Mouse (Mus musculus): ENCODE data around the gene Gins1. TPM values are rescaled to one million over a fixed set of nuclear protein-coding genes. Genes with fewer than 3 reads are reported as not detected.
"Not testable (repeated sequence)": the region's sequence is repeated elsewhere in the genome, so short reads cannot be mapped to it uniquely, and the experiment has no call there.

Gins1 gene
- polyA plus RNA-seq, 1 experiment from 2014 or later = 81.0 TPM

GRCm38 (mm10) chr2:150947880-150948611, 42.8 kb downstream of the Gins1 start:
- WGBS = 93% methylated on average over 12 of the region's 12 CpGs
- not testable (repeated sequence) for H3K27ac ChIP-seq (replicated peaks); H3K27me3 ChIP-seq (ENCODE audit: low read depth, poor library complexity, severe bottlenecking); H3K9me3 ChIP-seq (replicated peaks); H3K4me3 ChIP-seq; H3K4me1 ChIP-seq; DNase-seq (ENCODE audit: low spot score)
- peaks cover 91% of the 10 kb centered on the region for H3K36me3 ChIP-seq

GRCm38 (mm10) chr2:150948786-150949185, 43.6 kb downstream of the Gins1 start:
- Histone ChIP-seq H3K4me1 (no peaks in the 10 kb centered on the region), H3K4me3 (no peak overlapping the region), H3K27ac (replicated peaks) (no peak overlapping the region), H3K36me3 (peaks cover 89% of the 10 kb centered on the region), H3K9me3 (replicated peaks) (no peaks in the 10 kb centered on the region), H3K27me3 (ENCODE audit: low read depth, poor library complexity, severe bottlenecking) (no peaks in the 10 kb centered on the region)
- 91% methylated on average over 5 of the region's 5 CpGs for WGBS
- DNase-seq (ENCODE audit: low spot score) = no peak

DNA sequence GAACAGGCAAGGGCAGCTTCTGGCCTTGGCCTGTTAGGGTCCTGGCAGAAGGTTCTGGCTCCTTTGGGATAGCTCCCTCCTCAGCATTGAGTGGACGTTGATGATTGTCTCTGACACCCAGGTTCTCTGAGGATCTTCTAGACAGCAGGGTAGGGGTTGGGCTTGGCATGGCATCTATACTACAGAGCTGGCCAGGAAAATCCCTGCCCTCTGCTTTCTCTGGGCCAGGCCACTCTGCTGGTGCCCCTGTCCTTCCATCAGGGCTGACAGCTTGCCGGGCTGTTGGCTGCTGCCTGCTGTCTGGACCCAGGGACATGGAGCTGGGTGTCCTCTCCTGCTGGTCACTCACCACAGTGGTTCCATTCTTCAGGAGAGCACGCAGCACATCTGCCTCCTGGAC, 44.5 kb downstream of the Gins1 start:
- H3K9me3 ChIP-seq (replicated peaks) = no peaks in the 10 kb centered on the region
- H3K4me3 ChIP-seq = no peak overlapping the region
- DNase-seq (ENCODE audit: low spot score) = no peak
- H3K27me3 ChIP-seq (ENCODE audit: low read depth, poor library complexity, severe bottlenecking) = no peaks in the 10 kb centered on the region
- H3K36me3 ChIP-seq = peaks cover 88% of the 10 kb centered on the region
- WGBS = 88% methylated on average over 3 of the region's 3 CpGs
- no peaks in the 10 kb centered on the region for H3K4me1 ChIP-seq
- H3K27ac ChIP-seq (replicated peaks) = no peak overlapping the region

DNA sequence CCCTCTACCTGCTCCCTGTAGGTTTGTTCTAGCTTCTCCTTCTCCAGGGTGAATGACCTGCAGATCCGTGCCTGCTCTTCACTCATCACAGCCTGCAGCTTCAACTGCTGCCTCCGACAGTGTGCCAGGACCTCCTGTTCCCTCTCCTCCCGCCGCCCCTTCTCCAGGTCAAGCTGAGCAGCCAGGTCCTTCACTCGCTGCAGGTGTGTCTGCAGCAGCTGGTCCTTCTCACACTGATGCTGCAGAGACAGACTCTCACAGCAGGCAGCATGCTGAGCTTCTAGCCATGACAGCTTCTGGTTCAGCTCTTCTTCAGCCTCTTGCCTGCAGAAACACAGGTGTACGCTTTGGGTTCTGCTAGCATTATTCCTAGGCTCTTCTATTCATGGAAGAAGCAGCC, 44.9 kb downstream of the Gins1 start:
- no peaks in the 10 kb centered on the region for H3K4me1 ChIP-seq
- H3K9me3 ChIP-seq (replicated peaks) = no peaks in the 10 kb centered on the region
- no peak overlapping the region for H3K27ac ChIP-seq (replicated peaks)
- no peak overlapping the region for H3K4me3 ChIP-seq
- no peaks in the 10 kb centered on the region for H3K27me3 ChIP-seq (ENCODE audit: low read depth, poor library complexity, severe bottlenecking)
- WGBS = 84% methylated on average over 6 of the region's 6 CpGs
- peaks cover 88% of the 10 kb centered on the region for H3K36me3 ChIP-seq
- DNase-seq (ENCODE audit: low spot score) = no peak

DNA sequence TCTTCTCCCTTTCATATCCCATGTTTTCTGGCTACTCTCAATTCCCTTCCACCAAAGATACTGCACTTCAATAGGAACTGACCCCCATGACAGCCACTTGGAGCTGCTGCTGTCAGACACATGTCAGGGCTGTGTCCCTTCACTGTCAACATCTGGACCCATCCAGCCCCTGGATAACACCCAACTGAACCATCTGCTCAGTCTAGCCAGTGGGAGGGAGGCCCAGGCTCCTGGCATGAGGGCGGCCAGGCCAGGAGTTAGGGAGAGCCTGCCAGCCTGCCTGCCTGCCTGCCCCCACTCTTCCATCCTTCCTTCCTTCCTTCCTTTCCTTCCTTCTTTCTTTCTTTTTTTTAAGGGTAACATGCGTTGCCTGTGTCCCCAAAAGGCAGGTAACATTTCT, 46.0 kb downstream of the Gins1 start:
- 93% methylated on average over 2 of the region's 2 CpGs for WGBS

GRCm38 (mm10) chr2:150955859-150956258, 50.7 kb downstream of the Gins1 start:
- no peaks in the 10 kb centered on the region for H3K4me1 ChIP-seq
- H3K36me3 ChIP-seq = peaks cover 96% of the 10 kb centered on the region
- H3K27ac ChIP-seq (replicated peaks) = no peak overlapping the region
- H3K4me3 ChIP-seq = no peak overlapping the region
- H3K27me3 ChIP-seq (ENCODE audit: low read depth, poor library complexity, severe bottlenecking) = no peaks in the 10 kb centered on the region
- WGBS = 72% methylated on average over 1 of the region's 1 CpGs
- H3K9me3 ChIP-seq (replicated peaks) = no peaks in the 10 kb centered on the region
- no peak for DNase-seq (ENCODE audit: low spot score)

More for the DNA sequence above, 46.0 kb downstream of the Gins1 start:
- no peak overlapping the region for H3K4me3 ChIP-seq
- DNase-seq (ENCODE audit: low spot score) = no peak
- H3K4me1 ChIP-seq = no peaks in the 10 kb centered on the region
- no peak overlapping the region for H3K27ac ChIP-seq (replicated peaks)
- H3K9me3 ChIP-seq (replicated peaks) = no peaks in the 10 kb centered on the region
- no peaks in the 10 kb centered on the region for H3K27me3 ChIP-seq (ENCODE audit: low read depth, poor library complexity, severe bottlenecking)
- peaks cover 88% of the 10 kb centered on the region for H3K36me3 ChIP-seq

- DNase-seq (ENCODE audit: low spot score) = no peak
- H3K36me3 ChIP-seq = peaks cover 90% of the 10 kb centered on the region
- WGBS = 94% methylated on average over 10 of the region's 10 CpGs
These were observed 54.3 kb downstream of the Gins1 start for GRCm38 (mm10) chr2:150959521-150959920.

DNA sequence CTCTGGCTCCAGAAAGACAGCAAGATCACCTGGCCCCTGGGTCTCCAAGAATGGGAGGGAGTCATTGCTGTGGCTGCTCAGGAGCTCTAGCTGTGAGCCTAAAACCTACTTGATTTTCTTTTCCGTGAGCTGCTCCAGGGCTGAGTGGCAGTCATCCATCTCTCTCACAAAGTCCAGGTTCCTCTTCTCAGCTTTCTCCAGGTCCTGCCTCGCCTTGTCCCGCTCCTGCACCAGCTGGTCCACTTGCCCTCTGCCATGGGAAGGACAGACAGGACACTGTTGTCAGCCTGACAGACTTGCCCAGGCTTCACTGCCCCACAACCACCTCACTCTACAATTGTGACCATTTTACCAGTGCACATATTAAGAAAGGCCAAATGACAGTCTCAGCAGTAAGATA, 58.0 kb downstream of the Gins1 start:
- Histone ChIP-seq H3K4me3 (no peak overlapping the region), H3K36me3 (peaks cover 89% of the 10 kb centered on the region), H3K27me3 (ENCODE audit: low read depth, poor library complexity, severe bottlenecking) (no peaks in the 10 kb centered on the region), H3K4me1 (no peaks in the 10 kb centered on the region), H3K27ac (replicated peaks) (no peak overlapping the region), H3K9me3 (replicated peaks) (no peaks in the 10 kb centered on the region)
- DNase-seq (ENCODE audit: low spot score) = no peak
- 93% methylated on average over 3 of the region's 3 CpGs for WGBS

More at GRCm38 (mm10) chr2:150959521-150959920, 54.3 kb downstream of the Gins1 start:
- H3K9me3 ChIP-seq (replicated peaks) = no peaks in the 10 kb centered on the region
- H3K27ac ChIP-seq (replicated peaks) = no peak overlapping the region
- no peak overlapping the region for H3K4me3 ChIP-seq
- no peaks in the 10 kb centered on the region for H3K4me1 ChIP-seq
- no peaks in the 10 kb centered on the region for H3K27me3 ChIP-seq (ENCODE audit: low read depth, poor library complexity, severe bottlenecking)

DNA sequence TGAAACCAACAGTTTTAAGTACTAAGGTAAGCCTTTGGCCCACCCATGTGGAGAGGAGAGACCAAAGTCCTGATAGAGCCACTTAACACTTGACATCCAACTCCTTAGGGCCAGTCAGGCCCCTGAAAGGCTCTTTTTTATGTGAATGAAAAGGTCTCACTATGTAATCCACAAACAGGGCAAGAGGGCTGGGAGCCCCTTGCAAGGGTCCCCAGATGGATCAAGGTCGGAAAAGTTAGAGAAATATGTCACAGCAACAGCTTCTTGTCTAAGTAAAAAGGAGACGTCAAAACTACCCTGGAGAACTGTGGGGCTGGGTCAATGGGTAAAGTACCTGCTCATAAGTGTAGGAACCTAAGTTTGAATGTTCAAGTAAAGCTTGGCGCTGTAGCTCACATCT, 59.4 kb downstream of the Gins1 start:
- Histone ChIP-seq H3K27ac (replicated peaks) (no peak overlapping the region), H3K4me1 (no peaks in the 10 kb centered on the region), H3K9me3 (replicated peaks) (no peaks in the 10 kb centered on the region), H3K27me3 (ENCODE audit: low read depth, poor library complexity, severe bottlenecking) (no peaks in the 10 kb centered on the region), H3K36me3 (peaks cover 89% of the 10 kb centered on the region), H3K4me3 (no peak overlapping the region)
- WGBS = 93% methylated on average over 3 of the region's 3 CpGs
- no peak for DNase-seq (ENCODE audit: low spot score)

- Histone ChIP-seq H3K36me3 (peaks cover 92% of the 10 kb centered on the region), H3K4me3 (no peak overlapping the region), H3K27me3 (ENCODE audit: low read depth, poor library complexity, severe bottlenecking) (no peaks in the 10 kb centered on the region), H3K4me1 (no peaks in the 10 kb centered on the region), H3K27ac (replicated peaks) (no peak overlapping the region), H3K9me3 (replicated peaks) (no peaks in the 10 kb centered on the region)
- 93% methylated on average over 10 of the region's 10 CpGs for WGBS
- no peak for DNase-seq (ENCODE audit: low spot score)
These were observed 60.8 kb downstream of the Gins1 start for GRCm38 (mm10) chr2:150965951-150966350.

DNA sequence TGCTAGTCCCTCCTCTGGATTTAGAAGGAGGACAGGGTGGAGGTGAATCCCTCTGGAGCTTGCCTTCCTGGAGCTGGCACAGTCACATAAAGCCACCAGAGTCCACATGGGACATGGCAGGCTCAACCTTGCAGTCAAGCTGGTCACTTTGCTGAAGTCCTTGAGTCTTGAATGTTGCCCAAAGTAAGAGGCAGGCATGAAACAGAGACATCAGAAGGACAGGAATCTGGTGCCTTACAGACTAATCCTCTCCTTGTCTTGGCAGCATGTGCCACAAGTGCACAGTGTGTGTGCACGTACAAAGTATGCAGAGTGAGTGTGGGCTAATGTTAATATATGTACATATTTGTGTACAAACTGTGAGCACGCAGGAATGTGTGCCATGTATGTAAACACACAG, 62.3 kb downstream of the Gins1 start:
- Histone ChIP-seq H3K27me3 (ENCODE audit: low read depth, poor library complexity, severe bottlenecking) (no peaks in the 10 kb centered on the region), H3K27ac (replicated peaks) (no peak overlapping the region), H3K4me3 (no peak overlapping the region), H3K36me3 (peaks cover 96% of the 10 kb centered on the region), H3K4me1 (no peaks in the 10 kb centered on the region), H3K9me3 (replicated peaks) (no peaks in the 10 kb centered on the region)
- 94% methylated on average over 2 of the region's 2 CpGs for WGBS
- no peak for DNase-seq (ENCODE audit: low spot score)

DNA sequence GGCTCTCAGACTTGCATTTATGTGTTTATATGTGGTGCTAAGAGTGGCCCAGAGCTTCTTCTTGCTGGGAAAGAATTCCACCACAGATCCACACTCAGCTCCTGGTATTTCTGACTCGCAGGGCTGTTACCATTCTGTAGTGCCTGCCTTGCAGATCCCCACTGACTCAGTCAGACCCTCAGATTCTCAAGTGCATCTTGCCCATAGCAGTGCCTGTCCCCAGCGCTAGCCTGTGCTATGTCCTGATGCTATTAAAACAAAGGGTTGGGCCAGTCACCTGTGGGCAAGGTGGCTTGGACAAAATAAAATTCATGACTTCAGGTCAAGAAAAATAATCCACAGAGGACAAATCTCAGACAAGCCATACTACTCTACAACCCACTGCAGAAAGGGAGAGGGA, 64.0 kb downstream of the Gins1 start:
- Histone ChIP-seq H3K4me3 (no peak overlapping the region), H3K36me3 (peaks cover 99% of the 10 kb centered on the region), H3K9me3 (replicated peaks) (no peaks in the 10 kb centered on the region), H3K27me3 (ENCODE audit: low read depth, poor library complexity, severe bottlenecking) (no peaks in the 10 kb centered on the region), H3K27ac (replicated peaks) (no peak overlapping the region), H3K4me1 (no peaks in the 10 kb centered on the region)
- 93% methylated on average over 2 of the region's 2 CpGs for WGBS
- no peak for DNase-seq (ENCODE audit: low spot score)

GRCm38 (mm10) chr2:150971856-150972255, 66.7 kb downstream of the Gins1 start:
- no peak for DNase-seq (ENCODE audit: low spot score)
- 85% methylated on average over 7 of the region's 7 CpGs for WGBS

More at GRCm38 (mm10) chr2:150971856-150972255, 66.7 kb downstream of the Gins1 start:
- Histone ChIP-seq H3K36me3 (peaks cover 97% of the 10 kb centered on the region), H3K4me3 (no peak overlapping the region), H3K4me1 (no peaks in the 10 kb centered on the region), H3K27ac (replicated peaks) (no peak overlapping the region), H3K9me3 (replicated peaks) (no peaks in the 10 kb centered on the region), H3K27me3 (ENCODE audit: low read depth, poor library complexity, severe bottlenecking) (no peaks in the 10 kb centered on the region)
